In genomic region chr7:112527230-112527629, GRCm38 (mm10) we compare ENCODE assay signal across 13 mouse cellular contexts.
DNase-seq lines count a peak whose midpoint lies in the region; ATAC-seq and TF ChIP-seq lines count a peak whose summit lies in the region.
"Had no signal": no experiment of that assay in that cellular context is flagged by ENCODE, and none has a peak within 500 bp of the region (broad histone marks: within the 10 kb centered on the region; RNA-seq: fewer than 3 reads in every experiment).

No protein-coding gene starts in this region.

- no peak for TF ChIP-seq CTCF in hindbrain, postnatal 0 days (IDR thresholded peaks at IDR 0.05; ENCODE audit: low read depth)

- H3K36me3 ChIP-seq in heart, embryonic 14.5 days (ENCODE audit: control insufficient read depth, insufficient read depth, low read length), result no peaks in the 10 kb centered on the region
- H3K36me3 ChIP-seq in hindbrain, postnatal 0 days (ENCODE audit: insufficient read depth, low read length), result no peaks in the 10 kb centered on the region

- H3K9ac ChIP-seq in heart, embryonic 14.5 days (ENCODE audit: low read length), result no peak overlapping the region
- H3K9ac ChIP-seq in hindbrain, postnatal 0 days (replicated peaks; ENCODE audit: low read length), result no peak overlapping the region
- H3K9ac ChIP-seq: hindbrain, embryonic 14.5 days; liver, embryonic 14.5 days had no signal

- H3K27ac ChIP-seq in heart, embryonic 14.5 days (replicated peaks in 1 of 2; ENCODE audit: control insufficient read depth in 1 of 2, insufficient read depth in 1 of 2, low read depth in 2 of 2, low read length in 2 of 2), result no peak overlapping the region; a peak in 1 of 4 replicates
- H3K27ac ChIP-seq in hindbrain, postnatal 0 days, result no peak overlapping the region
- H3K27ac ChIP-seq: hindbrain, embryonic 14.5 days; liver, embryonic 14.5 days had no signal

- no peak overlapping the region for H3K4me3 ChIP-seq in heart, embryonic 14.5 days (ENCODE audit: control insufficient read depth in 1 of 2, insufficient read depth in 1 of 2, low read depth in 1 of 2, low read length in 2 of 2)
- no peak overlapping the region for H3K4me3 ChIP-seq in hindbrain, postnatal 0 days (ENCODE audit: low read length)
- H3K4me3 ChIP-seq: layer of hippocampus, adult 2 months had no signal

- H3K4me1 ChIP-seq in heart, embryonic 14.5 days (ENCODE audit: control insufficient read depth in 2 of 2, insufficient read depth in 2 of 2, low read length in 2 of 2), result peaks cover 15 to 30% of the 10 kb centered on the region in 2 experiments
- H3K4me1 ChIP-seq in hindbrain, postnatal 0 days (ENCODE audit: insufficient read depth, low read length), result no peaks in the 10 kb centered on the region

- DNase-seq in adrenal gland, adult 2 months, result peak; percentile 21
- no peak for DNase-seq in adrenal gland, postnatal 25 days
- peak; percentile 28 for DNase-seq in 3T3-L1 (ENCODE audit: low read depth, low spot score)
- peak; percentile 57 for DNase-seq in kidney, adult 9 months
- no peak for DNase-seq in thymus, postnatal 36 days
- DNase-seq in hindbrain, postnatal 0 days (ENCODE audit: low spot score), result no peak
- no peak for DNase-seq in c-Kit-positive CD71-positive TER-119-positive erythroid progenitor cells, embryonic 14.5 days (ENCODE audit: low spot score)
- DNase-seq: cerebellum, postnatal 36 days; spleen, adult 18-20 months had no signal

- whole genome bisulfite sequencing in heart, embryonic 14.5 days, result 58% methylated on average over 4 of the region's 4 CpGs
- WGBS in hindbrain, postnatal 0 days, result 80% methylated on average over 4 of the region's 4 CpGs

- no peaks in the 10 kb centered on the region for H3K9me3 ChIP-seq in heart, embryonic 14.5 days (ENCODE audit: control insufficient read depth, low read length)
- no peaks in the 10 kb centered on the region for H3K9me3 ChIP-seq in hindbrain, postnatal 0 days (ENCODE audit: low read length)

- no peaks in the 10 kb centered on the region for H3K27me3 ChIP-seq in heart, embryonic 14.5 days (ENCODE audit: control insufficient read depth, insufficient read depth, low read length)
- no peaks in the 10 kb centered on the region for H3K27me3 ChIP-seq in hindbrain, postnatal 0 days (ENCODE audit: insufficient read depth, low read length)

- H3K4me2 ChIP-seq in heart, embryonic 14.5 days (ENCODE audit: low read length), result no peak overlapping the region
- H3K4me2 ChIP-seq in hindbrain, postnatal 0 days (ENCODE audit: low read depth, low read length), result no peak overlapping the region
- H3K4me2 ChIP-seq: hindbrain, embryonic 14.5 days had no signal

- peak; percentile 35; the same call in 1 of the 2 replicates for ATAC-seq in heart, embryonic 14.5 days (ENCODE audit: insufficient number of reproducible peaks, insufficient read depth, low FRiP score, low read depth)
- ATAC-seq in hindbrain, postnatal 0 days, result no peak

Comparison
In these comparisons a context has a peak if more than half of its experiments do, and no peak if none do; other contexts are left out.
1. DNase-seq: peak in adrenal gland, adult 2 months (single experiment), 3T3-L1 (single experiment) and kidney, adult 9 months (single experiment); none in adrenal gland, postnatal 25 days (single experiment), thymus, postnatal 36 days (0 of 2), hindbrain, postnatal 0 days (single experiment) and c-Kit-positive CD71-positive TER-119-positive erythroid progenitor cells, embryonic 14.5 days (single experiment).